Mouse (Mus musculus): ENCODE measurements around the gene Slc35b4. TPM values are rescaled to one million over a fixed set of nuclear protein-coding genes. Genes with fewer than 3 reads are reported as not detected.

Slc35b4 gene
- total and polyA plus RNA-seq, 3 experiments = 11.7 to 46.9 (median 25.0) TPM

GRCm38 (mm10) chr6:34170844-34171494 is 5.9 kb downstream of the Slc35b4 start:
- DNase-seq = no peak

- DNase-seq = peak; percentile 17
Observed at GRCm38 (mm10) chr6:34168834-34169233, 8.1 kb downstream of the Slc35b4 start.

GRCm38 (mm10) chr6:34163014-34163413 is 13.9 kb downstream of the Slc35b4 start:
- no peak for DNase-seq

- no peak for DNase-seq
Observed at GRCm38 (mm10) chr6:34162607-34163006, 14.3 kb downstream of the Slc35b4 start.

GRCm38 (mm10) chr6:34161511-34161910 is 15.4 kb downstream of the Slc35b4 start:
- no peak for DNase-seq

GRCm38 (mm10) chr6:34160816-34161310 is 16.0 kb downstream of the Slc35b4 start:
- peak; percentile 18 for DNase-seq

- peak; percentile 28 for DNase-seq
Observed at GRCm38 (mm10) chr6:34159998-34160815, 16.7 kb downstream of the Slc35b4 start.

- no peak for DNase-seq
Observed at GRCm38 (mm10) chr6:34156841-34157748, 19.8 kb downstream of the Slc35b4 start.

GRCm38 (mm10) chr6:34156057-34156456 is 20.9 kb downstream of the Slc35b4 start:
- no peak for DNase-seq

- no peak for DNase-seq
Observed at GRCm38 (mm10) chr6:34155137-34155804, 21.6 kb downstream of the Slc35b4 start.

GRCm38 (mm10) chr6:34154202-34154601 is 22.7 kb downstream of the Slc35b4 start:
- DNase-seq = peak; percentile 46

- DNase-seq = no peak
Observed at GRCm38 (mm10) chr6:34153069-34154052, 23.6 kb downstream of the Slc35b4 start.

GRCm38 (mm10) chr6:34149821-34150220 is 27.1 kb downstream of the Slc35b4 start:
- no peak for DNase-seq

- DNase-seq = no peak
Observed at GRCm38 (mm10) chr6:34149066-34149465, 27.8 kb downstream of the Slc35b4 start.

- no peak for DNase-seq
Observed at GRCm38 (mm10) chr6:34148639-34149038, 28.3 kb downstream of the Slc35b4 start.

- DNase-seq = no peak
Observed at GRCm38 (mm10) chr6:34148021-34148420, 28.9 kb downstream of the Slc35b4 start.

- no peak for DNase-seq
Observed at GRCm38 (mm10) chr6:34146042-34146441, 30.9 kb downstream of the Slc35b4 start.

GRCm38 (mm10) chr6:34142931-34143330 is 34.0 kb downstream of the Slc35b4 start:
- no peak for DNase-seq

GRCm38 (mm10) chr6:34138366-34138765 is 38.5 kb downstream of the Slc35b4 start:
- DNase-seq = no peak

- no peak for DNase-seq
Observed at GRCm38 (mm10) chr6:34132391-34132790, 44.5 kb downstream of the Slc35b4 start.
